ENCODE assay signal across 24 mouse cellular contexts in the genomic region with DNA sequence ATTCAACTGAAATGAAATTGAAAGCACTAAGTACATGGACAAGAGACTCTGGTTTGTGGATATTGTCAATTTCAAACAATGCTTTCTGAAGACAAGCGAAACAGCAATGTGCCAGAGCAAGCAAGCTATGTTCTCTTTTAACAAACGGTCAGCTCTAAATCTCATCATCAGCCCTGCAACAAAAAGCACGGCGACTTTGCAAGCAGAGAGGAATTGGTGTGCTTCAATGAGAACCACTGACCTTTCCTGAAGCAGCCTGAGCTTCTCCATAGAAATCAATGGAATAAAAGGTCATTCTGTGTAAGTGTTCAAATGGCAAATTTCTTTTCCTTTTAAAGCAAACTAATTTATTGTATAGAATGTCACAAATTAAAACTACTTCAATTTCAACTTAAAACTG. TPM values are rescaled to one million over a fixed set of nuclear protein-coding genes. Genes with fewer than 3 reads are reported as not detected.
DNase-seq lines count a peak whose midpoint lies in the region; ATAC-seq and TF ChIP-seq lines count a peak whose summit lies in the region.
"Had no signal": no experiment of that assay in that cellular context is flagged by ENCODE, and none has a peak within 500 bp of the region (broad histone marks: within the 10 kb centered on the region; RNA-seq: fewer than 3 reads in every experiment).

No protein-coding gene starts in this region.

- TF ChIP-seq CTCF in heart, adult 2 months (IDR thresholded peaks at IDR 0.05): no peak

- no peak for TF ChIP-seq POLR2A in heart, adult 2 months (IDR thresholded peaks at IDR 0.05; ENCODE audit: insufficient read depth, low read depth, low read length)

- no peaks in the 10 kb centered on the region for H3K27me3 ChIP-seq in heart, adult 2 months (ENCODE audit: control insufficient read depth, insufficient read depth, low read length)
- H3K27me3 ChIP-seq in heart, embryonic 13.5 days (replicated peaks): no peaks in the 10 kb centered on the region
- no peaks in the 10 kb centered on the region for H3K27me3 ChIP-seq in heart, embryonic 16.5 days (ENCODE audit: control insufficient read depth, insufficient read depth, low read length)
- H3K27me3 ChIP-seq: CH12.LX; embryonic facial prominence, embryonic 12.5 days; forebrain, embryonic 13.5 days; forebrain, embryonic 15.5 days; Patski had no signal

- peak; percentile 70 for DNase-seq in heart, adult 11 months
- no peak for DNase-seq in heart, adult 2 months
- no peak for DNase-seq in heart, postnatal 36 days
- no peak for DNase-seq in heart, postnatal 25 days (ENCODE audit: low spot score)
- DNase-seq: adrenal gland, adult 8-10 months; adrenal gland, postnatal 14 days; adrenal gland, postnatal 36 days; B cell, adult 2 months; cerebellum, adult 11-12 months; cerebellum, adult 2 months; cerebellum, adult 9-10 months; cerebellum, postnatal 10 days; cerebellum, postnatal 25 days had no signal

- H3K4me2 ChIP-seq in heart, embryonic 13.5 days: no peak overlapping the region
- H3K4me2 ChIP-seq in heart, embryonic 16.5 days (ENCODE audit: low read depth, low read length): no peak overlapping the region
- H3K4me2 ChIP-seq: embryonic facial prominence, embryonic 12.5 days; forebrain, embryonic 13.5 days; forebrain, embryonic 15.5 days had no signal

- 78% methylated on average over 4 of the region's 4 CpGs for WGBS in heart, adult 2 months
- 71% methylated on average over 4 of the region's 4 CpGs for WGBS in heart, embryonic 13.5 days
- WGBS in heart, embryonic 16.5 days: 66% methylated on average over 4 of the region's 4 CpGs

- no peaks in the 10 kb centered on the region for H3K4me1 ChIP-seq in heart, adult 2 months (ENCODE audit: control insufficient read depth, insufficient read depth, low read length)
- peaks cover 11% of the 10 kb centered on the region for H3K4me1 ChIP-seq in heart, embryonic 13.5 days
- H3K4me1 ChIP-seq in heart, embryonic 16.5 days (ENCODE audit: control insufficient read depth, insufficient read depth, low read length): peaks cover 6% of the 10 kb centered on the region
- H3K4me1 ChIP-seq: embryonic facial prominence, embryonic 10.5 days; embryonic facial prominence, embryonic 12.5 days; forebrain, embryonic 13.5 days; forebrain, embryonic 15.5 days had no signal

- no peak overlapping the region for H3K9ac ChIP-seq in heart, adult 2 months (ENCODE audit: low read depth, low read length)
- H3K9ac ChIP-seq in heart, embryonic 13.5 days: no peak overlapping the region
- H3K9ac ChIP-seq in heart, embryonic 16.5 days (ENCODE audit: low read length): no peak overlapping the region
- H3K9ac ChIP-seq: embryonic facial prominence, embryonic 12.5 days; forebrain, embryonic 13.5 days; forebrain, embryonic 15.5 days had no signal

- no peaks in the 10 kb centered on the region for H3K9me3 ChIP-seq in heart, embryonic 13.5 days
- no peaks in the 10 kb centered on the region for H3K9me3 ChIP-seq in heart, embryonic 16.5 days (replicated peaks; ENCODE audit: control insufficient read depth, low read length)
- H3K9me3 ChIP-seq: embryonic facial prominence, embryonic 10.5 days; embryonic facial prominence, embryonic 12.5 days; forebrain, embryonic 13.5 days; forebrain, embryonic 15.5 days; G1E had no signal

- H3K79me2 ChIP-seq in heart, adult 2 months (replicated peaks; ENCODE audit: control insufficient read depth, insufficient read depth, low read length): no peaks in the 10 kb centered on the region

- no peak overlapping the region for H3K4me3 ChIP-seq in heart, adult 2 months
- no peak overlapping the region for H3K4me3 ChIP-seq in heart, embryonic 13.5 days
- no peak overlapping the region for H3K4me3 ChIP-seq in heart, embryonic 16.5 days (ENCODE audit: low read length)
- H3K4me3 ChIP-seq: embryonic facial prominence, embryonic 10.5 days; embryonic facial prominence, embryonic 12.5 days; forebrain, embryonic 13.5 days; forebrain, embryonic 15.5 days had no signal

- H3K27ac ChIP-seq in heart, adult 2 months: no peak overlapping the region
- peak overlapping the region; percentile 58; the same call in 1 of the 2 replicates for H3K27ac ChIP-seq in heart, embryonic 13.5 days (replicated peaks)
- H3K27ac ChIP-seq in heart, embryonic 16.5 days (ENCODE audit: low read length): peak overlapping the region; percentile 48; the same call in 1 of the 2 replicates
- H3K27ac ChIP-seq: embryonic facial prominence, embryonic 10.5 days; embryonic facial prominence, embryonic 12.5 days; forebrain, embryonic 13.5 days; forebrain, embryonic 15.5 days had no signal

- no peak for TF ChIP-seq EP300 in heart, adult 2 months (IDR thresholded peaks at IDR 0.05; ENCODE audit: insufficient read depth, low read depth, low read length)

- no peak for ATAC-seq in heart, embryonic 13.5 days (ENCODE audit: extremely low read depth, insufficient number of reproducible peaks, low FRiP score, low TSS enrichment)
- no peak for ATAC-seq in heart, embryonic 16.5 days (replicated peaks; ENCODE audit: extremely low read depth, insufficient read depth, low FRiP score)
- ATAC-seq: activated CD4-positive, CD25-positive, alpha-beta regulatory T cell, adult 4 months; CD4-positive, CD25-positive, alpha-beta regulatory T cell, adult 4 months; forebrain, embryonic 13.5 days; forebrain, embryonic 15.5 days; Patski had no signal

- peaks cover 3% of the 10 kb centered on the region; the same call in 1 of the 2 replicates for H3K36me3 ChIP-seq in heart, adult 2 months (ENCODE audit: control insufficient read depth, insufficient read depth, low read length)
- peaks cover 26% of the 10 kb centered on the region for H3K36me3 ChIP-seq in heart, embryonic 13.5 days
- H3K36me3 ChIP-seq in heart, embryonic 16.5 days (ENCODE audit: control insufficient read depth, insufficient read depth): no peaks in the 10 kb centered on the region

- intact Hi-C loops in heart, adult 2 months (cut with DNase I): no loop called here
- intact Hi-C loops in heart, postnatal 36 days (cut with DNase I): no loop called here
- intact Hi-C loops in heart, postnatal 25 days (cut with DNase I): no loop called here

RNA-seq across cellular contexts. Expression of gene Tmem97, which starts 59.1 kb away (rescaled TPM):
- total RNA-seq in heart, adult 2 months (2021): 1 to 10 TPM; 5.2 to 6.1 TPM
- polyA plus RNA-seq in heart, adult 2 months (2012; rRNA removed): 6.4 and 6.8 TPM in 2 replicates
- polyA plus RNA-seq in heart, embryonic 13.5 days (2015; fragmentation: Nextera tagmentation; extraction: Ambion mirVana): 58.3 and 68.1 TPM in 2 replicates
- total RNA-seq in heart, postnatal 36 days (2021): 1 to 10 TPM; 4.8 to 5.1 TPM
- 46.8 and 48.1 TPM in 2 replicates for polyA plus RNA-seq in heart, embryonic 16.5 days (2015; fragmentation: Nextera tagmentation; extraction: Ambion mirVana)
- 1 to 10 TPM; 5.3 to 5.5 TPM for total RNA-seq in heart, postnatal 25 days (2021)
